Mouse (Mus musculus) stomach, embryonic 14.5 days (tissue): ENCODE measurements around the gene Dcpp2. TPM values are rescaled to one million over a fixed set of nuclear protein-coding genes. Genes with fewer than 3 reads are reported as not detected.

Experiments
- polyA plus RNA-seq: library from polyadenylated mRNA; unstranded; fragments of >200 nt; fragmentation: Nextera tagmentation; extraction: Ambion mirVana; gene quantifications from 2 replicates; pipeline ENCODE4 v1.2.1, GENCODE M21; 2014

Gene Dcpp2
- polyA plus RNA-seq, 1 experiment from 2014 or later: not detected

Other genes with a start within 250 kb of the Dcpp2 start
- gene Mmp25, start 235.6 kb upstream of the Dcpp2 start, polyA plus RNA-seq: 0.74 and 0.77 TPM in 2 replicates
- 2.4 and 3.1 TPM in 2 replicates for gene Bicdl2, start 220.4 kb upstream of the Dcpp2 start, polyA plus RNA-seq
- gene Hcfc1r1, start 207.3 kb upstream of the Dcpp2 start, polyA plus RNA-seq: 110 TPM in 2 replicates
- gene Thoc6, start 207.0 kb upstream of the Dcpp2 start, polyA plus RNA-seq: 36.5 and 40.0 TPM in 2 replicates
- gene Tnfrsf12a, start 203.4 kb upstream of the Dcpp2 start, polyA plus RNA-seq: 18.0 and 20.7 TPM in 2 replicates
- 149 and 158 TPM in 2 replicates for gene Cldn6, start 201.6 kb upstream of the Dcpp2 start, polyA plus RNA-seq
- 2.9 and 3.0 TPM in 2 replicates for gene Cldn9, start 196.9 kb upstream of the Dcpp2 start, polyA plus RNA-seq
- 0.20 TPM in 1 of 2 replicates, not detected in the other for gene 1520401A03Rik, start 158.1 kb upstream of the Dcpp2 start, polyA plus RNA-seq
- gene Pkmyt1, start 154.5 kb upstream of the Dcpp2 start, polyA plus RNA-seq: 54.8 and 55.9 TPM in 2 replicates
- 24.7 and 25.2 TPM in 2 replicates for gene Paqr4, start 140.0 kb upstream of the Dcpp2 start, polyA plus RNA-seq
- 0.45 and 0.69 TPM in 2 replicates for gene Kremen2, start 135.0 kb upstream of the Dcpp2 start, polyA plus RNA-seq
- 54.3 and 57.3 TPM in 2 replicates for gene Flywch1, start 109.3 kb upstream of the Dcpp2 start, polyA plus RNA-seq
- 29.0 and 31.0 TPM in 2 replicates for gene Flywch2, start 94.8 kb upstream of the Dcpp2 start, polyA plus RNA-seq
- 513 and 521 TPM in 2 replicates for gene Srrm2, start 90.3 kb upstream of the Dcpp2 start, polyA plus RNA-seq
- gene Elob, start 51.7 kb upstream of the Dcpp2 start, polyA plus RNA-seq: 1,042 and 1,209 TPM in 2 replicates
- not detected in 2 replicates for gene Prss33, start 44.8 kb upstream of the Dcpp2 start, polyA plus RNA-seq
- gene Prss32, start 37.0 kb upstream of the Dcpp2 start, polyA plus RNA-seq: 1.1 and 1.6 TPM in 2 replicates
- 1.1 and 2.3 TPM in 2 replicates for gene Prss41, start 36.7 kb upstream of the Dcpp2 start, polyA plus RNA-seq
- gene Prss21, start 12.8 kb upstream of the Dcpp2 start, polyA plus RNA-seq: not detected in 2 replicates
- gene Dcpp1, start within 50 bp of the Dcpp2 start, polyA plus RNA-seq: not detected in 2 replicates
- not detected in 2 replicates for gene Dcpp3, start 36.6 kb downstream of the Dcpp2 start, polyA plus RNA-seq
- not detected in 2 replicates for gene Sbp, start 60.8 kb downstream of the Dcpp2 start, polyA plus RNA-seq
- gene Sbpl, start 74.4 kb downstream of the Dcpp2 start, polyA plus RNA-seq: not detected in 2 replicates
- gene Prss30, start 99.7 kb downstream of the Dcpp2 start, polyA plus RNA-seq: not detected in 2 replicates
- gene Prss22, start 117.2 kb downstream of the Dcpp2 start, polyA plus RNA-seq: 1.9 and 3.1 TPM in 2 replicates
- gene Prss27, start 157.3 kb downstream of the Dcpp2 start, polyA plus RNA-seq: 0.20 and 0.46 TPM in 2 replicates
- gene Kctd5, start 192.6 kb downstream of the Dcpp2 start, polyA plus RNA-seq: 58.1 and 61.0 TPM in 2 replicates